Mouse (Mus musculus) CH12.LX (cell line): ENCODE measurements around the gene Kxd1. TPM values are rescaled to one million over a fixed set of nuclear protein-coding genes. Genes with fewer than 3 reads are reported as not detected.

Source experiments
- DNase-seq: peaks from one replicate; pipeline ENCODE4 v3.0.0-alpha.2; 2013; ENCODE audit errors: extremely low read depth
- H3K27ac ChIP-seq: 2 replicates; pipeline ENCODE4 v1.5.1; 2012; ENCODE audit warnings: low read depth, mild to moderate bottlenecking, control low read depth, moderate library complexity; ENCODE audit not compliant: insufficient read depth
- H3K27me3 ChIP-seq: replicated peaks from 2 replicates; pipeline ENCODE3; 2012; ENCODE audit warnings: inconsistent platforms
- H3K36me3 ChIP-seq, 2 experiments: replicated peaks in 1 of 2; 2 replicates each; pipeline versions ENCODE3 to v1.6.1; 2012; ENCODE audit warnings: inconsistent platforms in 1 of 2, low read length in 1 of 2, mild to moderate bottlenecking in 1 of 2, mixed read lengths in 1 of 2, moderate library complexity in 1 of 2; ENCODE audit not compliant: control insufficient read depth in 1 of 2, insufficient read depth in 1 of 2
- H3K4me1 ChIP-seq, 2 experiments: 2 replicates each; pipeline ENCODE4 v1.6.1; 2012; ENCODE audit warnings: inconsistent platforms in 1 of 2, moderate library complexity in 1 of 2; ENCODE audit not compliant: insufficient read depth in 2 of 2, control insufficient read depth in 1 of 2
- H3K4me2 ChIP-seq: 2 replicates; pipeline ENCODE4 v1.6.1; 2012; ENCODE audit warnings: low read depth, mild to moderate bottlenecking, control low read depth; ENCODE audit not compliant: poor library complexity, insufficient read depth, severe bottlenecking
- H3K4me3 ChIP-seq, 3 experiments: fragments of 150-350 bp in 1 of 3; sonication (generic) in 1 of 3; replicated peaks in 1 of 3; 2 replicates each; pipeline versions ENCODE3 to v1.5.1; 2011 to 2012; ENCODE audit warnings: low read depth in 2 of 3, low read length in 2 of 3, mild to moderate bottlenecking in 2 of 3, moderate library complexity in 2 of 3, control low read depth in 1 of 3, improper control_type of control experiment in 1 of 3, inconsistent platforms in 1 of 3, mixed read lengths in 1 of 3; ENCODE audit not compliant: poor library complexity in 1 of 3
- H3K79me2 ChIP-seq: replicated peaks from 2 replicates; pipeline ENCODE4 v1.6.1; 2012; ENCODE audit warnings: mild to moderate bottlenecking, moderate library complexity; ENCODE audit not compliant: control insufficient read depth, poor library complexity, insufficient read depth, severe bottlenecking; ENCODE audit errors: extremely low read depth
- H3K9ac ChIP-seq: 2 replicates; pipeline ENCODE4 v1.6.1; 2012; ENCODE audit warnings: low read depth, mild to moderate bottlenecking, control low read depth, moderate library complexity; ENCODE audit not compliant: insufficient read depth
- H3K9me3 ChIP-seq: replicated peaks from 2 replicates; pipeline ENCODE3; 2012; ENCODE audit warnings: low read length, inconsistent platforms, mixed read lengths
- BHLHE40 ChIP-seq: IDR thresholded peaks from 2 replicates; pipeline ENCODE4 v1.6.1; 2011; ENCODE audit warnings: mild to moderate bottlenecking, low read depth, low read length, improper control_type of control experiment
- CTCF ChIP-seq, 2 experiments: IDR thresholded peaks in 1 of 2; conservative IDR thresholded peaks in 1 of 2; 2 replicates each; pipeline ENCODE4 v1.5.1; 2011 to 2012; ENCODE audit warnings: low read depth in 2 of 2, low read length in 2 of 2, improper control_type of control experiment in 1 of 2, inconsistent platforms in 1 of 2, mild to moderate bottlenecking in 1 of 2, moderate library complexity in 1 of 2
- ELF1 ChIP-seq: IDR thresholded peaks from 2 replicates; pipeline ENCODE4 v1.6.1; 2014; ENCODE audit warnings: low read depth, mild to moderate bottlenecking, inconsistent platforms, low read length, improper control_type of control experiment
- EP300 ChIP-seq: IDR thresholded peaks from 2 replicates; pipeline ENCODE4 v1.6.1; 2011; ENCODE audit warnings: low read length, improper control_type of control experiment
- ETS1 ChIP-seq: conservative IDR thresholded peaks from 2 replicates; pipeline ENCODE4 v1.6.1; 2012; ENCODE audit warnings: low read depth, mild to moderate bottlenecking, inconsistent platforms, low read length, improper control_type of control experiment, moderate library complexity
- GABPA ChIP-seq: IDR thresholded peaks from 2 replicates; pipeline ENCODE4 v1.6.1; 2012; ENCODE audit warnings: low read depth, low read length, improper control_type of control experiment, inconsistent platforms; ENCODE audit not compliant: insufficient replicate concordance
- JUND ChIP-seq: conservative IDR thresholded peaks from 2 replicates; pipeline ENCODE4 v1.6.1; 2011; ENCODE audit warnings: low read depth, low read length, improper control_type of control experiment
- MAFK ChIP-seq: IDR thresholded peaks from 2 replicates; pipeline ENCODE4 v1.6.1; 2011; ENCODE audit warnings: low read length, improper control_type of control experiment; ENCODE audit not compliant: insufficient replicate concordance
- MEF2A ChIP-seq: IDR thresholded peaks from 2 replicates; pipeline ENCODE4 v1.6.1; 2014; ENCODE audit warnings: low read depth, mild to moderate bottlenecking, inconsistent platforms, low read length, improper control_type of control experiment, borderline replicate concordance
- MXI1 ChIP-seq: IDR thresholded peaks from 2 replicates; pipeline ENCODE4 v1.6.1; 2011; ENCODE audit warnings: mild to moderate bottlenecking, low read depth, low read length, improper control_type of control experiment
- MYC ChIP-seq: IDR thresholded peaks from 2 replicates; pipeline ENCODE4 v1.6.1; 2011; ENCODE audit warnings: low read depth, mild to moderate bottlenecking, improper control_type of control experiment, low read length
- NELFE ChIP-seq: IDR thresholded peaks from 2 replicates; pipeline ENCODE4 v1.6.1; 2011; ENCODE audit warnings: low read depth, low read length, improper control_type of control experiment
- NRF1 ChIP-seq: IDR thresholded peaks from 2 replicates; pipeline ENCODE4 v1.6.1; 2014; ENCODE audit warnings: low read depth, mild to moderate bottlenecking, inconsistent platforms, low read length, improper control_type of control experiment, moderate library complexity
- PAX5 ChIP-seq: IDR thresholded peaks from 2 replicates; pipeline ENCODE4 v1.6.1; 2012; ENCODE audit warnings: low read length, inconsistent platforms, mixed read lengths
- POLR2A ChIP-seq: IDR thresholded peaks from 2 replicates; pipeline ENCODE4 v1.6.1; 2011; ENCODE audit warnings: low read depth, mild to moderate bottlenecking, improper control_type of control experiment, low read length
- SIN3A ChIP-seq: IDR thresholded peaks from 2 replicates; pipeline ENCODE4 v1.6.1; 2012; ENCODE audit warnings: low read length, improper control_type of control experiment, inconsistent platforms
- TBP ChIP-seq: conservative IDR thresholded peaks from 2 replicates; pipeline ENCODE4 v1.6.1; 2011; ENCODE audit warnings: low read depth, low read length, improper control_type of control experiment
- UBTF ChIP-seq: IDR thresholded peaks from 2 replicates; pipeline ENCODE4 v1.6.1; 2012; ENCODE audit warnings: low read depth, mild to moderate bottlenecking, inconsistent platforms, low read length, improper control_type of control experiment, moderate library complexity
- ZC3H11A ChIP-seq: IDR thresholded peaks from 2 replicates; pipeline ENCODE4 v1.6.1; 2012; ENCODE audit warnings: low read depth, mild to moderate bottlenecking, inconsistent platforms, low read length, improper control_type of control experiment
- ZNF384 ChIP-seq: IDR thresholded peaks from 2 replicates; pipeline ENCODE4 v1.6.1; 2012; ENCODE audit warnings: low read depth, low read length, improper control_type of control experiment, inconsistent platforms
- dilution Hi-C: fragments of 300-500 bp; cut with MboI; formaldehyde crosslinking; loops from 2 replicates; pipeline ENCODE4 v1.14.3; 2020; ENCODE audit warnings: low sequenced_read_pairs; ENCODE audit not compliant: extremely low pct_unique_long_range_greater_than_20kb, extremely low pct_ligation_motif_present
- in situ Hi-C: fragments of 300-500 bp; cut with MboI; formaldehyde crosslinking; loops from 3 replicates; pipeline ENCODE4 v1.14.3; 2019; ENCODE audit warnings: low sequenced_read_pairs, low pct_ligation_motif_present, low pct_unique_long_range_greater_than_20kb, mixed read lengths
- polyA plus RNA-seq: library from polyadenylated mRNA; unstranded; fragments of >175 nt; gene quantifications from 2 replicates; pipeline ENCODE4 v1.2.1, GENCODE M21; 2012; ENCODE audit warnings: low read depth; ENCODE audit not compliant: insufficient read length
- total RNA-seq, 2 experiments: library from RNA; depleted of rRNA; stranded (reverse); fragments of 300-350 nt in 1 of 2; fragments of >200 nt in 1 of 2; gene quantifications; 2 replicates each; pipeline ENCODE4 v1.2.3; 2012 to 2014

Gene Kxd1
- total and polyA plus RNA-seq, 3 experiments = 56.6 to 68.0 (median 63.4) TPM

DNA sequence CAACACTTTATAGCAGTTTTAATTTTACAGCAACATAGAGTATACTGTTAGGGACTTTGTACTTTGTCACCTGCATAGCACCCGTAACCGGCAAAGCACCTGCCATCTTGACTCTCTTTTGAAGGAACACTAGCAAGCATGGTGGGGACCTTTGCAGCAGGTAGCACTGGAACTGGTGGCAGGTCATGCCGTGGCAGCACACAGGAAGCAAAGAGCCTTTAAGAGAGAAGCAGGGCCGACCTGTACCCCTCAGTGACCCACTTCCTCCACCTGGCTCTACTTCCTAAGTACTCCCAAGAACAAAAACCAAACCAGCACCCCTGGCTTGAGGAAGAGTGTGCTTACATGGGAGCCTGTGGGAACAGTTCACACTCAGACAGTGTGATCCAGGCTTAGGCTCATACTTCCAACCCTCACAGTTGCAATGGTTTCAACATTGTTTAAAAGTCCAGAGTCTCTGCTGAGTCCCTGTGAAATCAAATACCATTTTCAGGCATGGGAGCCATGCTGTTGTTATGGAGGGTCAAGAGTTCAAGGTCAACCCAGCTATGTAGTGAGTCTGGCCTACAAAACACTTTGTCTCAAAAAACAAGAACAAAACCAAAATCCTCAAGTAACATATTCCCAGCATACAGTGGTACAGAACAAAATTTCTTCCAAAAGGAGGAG, 27.5 kb upstream of the Kxd1 start:
- no peak overlapping the region for H3K9ac ChIP-seq
- DNase-seq = no peak
- H3K27me3 ChIP-seq = no peaks in the 10 kb centered on the region
- TF ChIP-seq PAX5 (no peak), UBTF (no peak), BHLHE40 (no peak), EP300 (no peak), POLR2A (no peak), ELF1 (no peak), ETS1 (no peak), NRF1 (no peak), GABPA (no peak), NELFE (no peak), MEF2A (no peak), CTCF (conservative IDR thresholded peaks at IDR 0.05 in 1 of 2, IDR thresholded peaks at IDR 0.05 in 1 of 2; ENCODE audit: low read depth in 2 of 2, low read length in 2 of 2) (no peak), TBP (no peak), ZC3H11A (no peak), MXI1 (no peak), ZNF384 (no peak), JUND (no peak), MAFK (no peak)
- no peak overlapping the region for H3K4me3 ChIP-seq
- in situ Hi-C loops = no loop called here
- H3K9me3 ChIP-seq = no peaks in the 10 kb centered on the region
- H3K4me1 ChIP-seq = peaks cover 3 to 33% of the 10 kb centered on the region in 2 experiments; a peak in 2 of 4 replicates
- no peak overlapping the region for H3K4me2 ChIP-seq
- H3K79me2 ChIP-seq = no peaks in the 10 kb centered on the region; the same call in 1 of the 2 replicates
- no peak overlapping the region for H3K27ac ChIP-seq
- peaks cover 0 to 65% of the 10 kb centered on the region in 2 experiments for H3K36me3 ChIP-seq
- dilution Hi-C loops = no loop called here

DNA sequence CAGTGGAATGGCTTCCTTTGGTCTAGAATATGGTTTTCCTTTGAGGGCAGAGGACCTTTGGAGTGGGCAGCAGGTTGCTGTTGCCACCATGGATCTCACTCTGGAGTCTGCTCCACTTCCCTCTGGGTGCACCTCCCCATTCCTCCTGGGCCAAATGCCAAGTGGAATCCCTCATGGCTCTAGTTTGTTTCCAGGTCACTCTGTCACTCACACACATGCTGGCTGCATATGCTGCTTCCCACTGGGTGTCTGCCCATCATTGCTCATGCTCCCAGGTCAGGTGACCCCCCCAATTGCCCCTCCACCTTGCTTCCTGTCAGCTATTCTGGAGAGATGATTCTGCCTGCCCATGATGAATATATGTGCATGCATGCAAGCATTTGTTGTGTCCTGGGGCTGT, 26.0 kb upstream of the Kxd1 start:
- Histone ChIP-seq H3K9me3 (no peaks in the 10 kb centered on the region), H3K9ac (no peak overlapping the region), H3K4me2 (no peak overlapping the region), H3K27me3 (no peaks in the 10 kb centered on the region), H3K36me3 (peaks cover 0 to 58% of the 10 kb centered on the region in 2 experiments), H3K27ac (no peak overlapping the region), H3K4me3 (no peak overlapping the region), H3K4me1 (peaks cover 0 to 21% of the 10 kb centered on the region in 2 experiments; a peak in 2 of 4 replicates), H3K79me2 (peaks cover 5% of the 10 kb centered on the region; the same call in 1 of the 2 replicates)
- dilution Hi-C loops = no loop called here
- in situ Hi-C loops = no loop called here
- DNase-seq = no peak
- TF ChIP-seq MEF2A = no peak
- TF ChIP-seq MAFK = no peak
- TF ChIP-seq SIN3A = no peak
- no peak for TF ChIP-seq MYC
- no peak for TF ChIP-seq ZC3H11A
- no peak for TF ChIP-seq ETS1
